Mouse (Mus musculus): Measurements from ENCODE around the gene Foxl1.

The Foxl1 gene

DNA sequence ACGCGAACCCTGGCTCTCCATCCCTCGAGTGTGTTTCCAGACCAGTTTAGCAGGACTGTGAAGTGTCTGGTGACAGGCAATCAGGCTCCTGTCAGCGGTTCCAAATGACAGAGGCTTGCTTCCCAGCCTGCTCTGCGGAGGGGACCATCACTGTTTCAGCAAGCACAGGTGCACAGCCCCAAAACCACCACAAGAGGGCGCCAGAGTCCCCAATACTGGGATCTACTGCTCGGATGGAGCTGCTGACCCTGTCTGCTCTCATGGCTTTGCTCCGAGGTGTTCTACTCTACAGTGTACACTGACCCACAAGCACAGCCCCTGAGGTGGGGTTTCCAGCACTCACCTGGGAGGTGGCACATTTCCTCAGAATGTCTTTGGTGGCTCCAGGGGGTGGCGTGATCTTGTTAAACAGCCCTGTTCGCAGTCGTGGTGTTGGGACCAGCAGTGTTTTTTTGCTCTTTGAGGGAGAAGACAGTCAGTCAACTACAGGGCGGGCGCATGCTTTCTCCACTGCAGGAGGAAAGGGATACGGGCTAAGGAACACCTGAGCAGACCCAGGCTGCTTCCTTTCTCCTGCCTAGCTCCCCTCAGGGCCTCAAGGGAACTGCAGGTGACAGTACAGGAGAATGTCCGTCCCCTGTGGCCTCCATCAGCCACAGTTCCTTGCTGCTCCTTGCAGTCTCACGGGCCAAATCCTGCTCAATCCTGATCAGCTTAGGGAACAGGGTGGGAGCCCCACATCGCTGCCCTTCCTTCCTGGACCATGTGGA is 23.5 kb upstream of the Foxl1 start:
- DNase-seq = peak; percentile 72

DNA sequence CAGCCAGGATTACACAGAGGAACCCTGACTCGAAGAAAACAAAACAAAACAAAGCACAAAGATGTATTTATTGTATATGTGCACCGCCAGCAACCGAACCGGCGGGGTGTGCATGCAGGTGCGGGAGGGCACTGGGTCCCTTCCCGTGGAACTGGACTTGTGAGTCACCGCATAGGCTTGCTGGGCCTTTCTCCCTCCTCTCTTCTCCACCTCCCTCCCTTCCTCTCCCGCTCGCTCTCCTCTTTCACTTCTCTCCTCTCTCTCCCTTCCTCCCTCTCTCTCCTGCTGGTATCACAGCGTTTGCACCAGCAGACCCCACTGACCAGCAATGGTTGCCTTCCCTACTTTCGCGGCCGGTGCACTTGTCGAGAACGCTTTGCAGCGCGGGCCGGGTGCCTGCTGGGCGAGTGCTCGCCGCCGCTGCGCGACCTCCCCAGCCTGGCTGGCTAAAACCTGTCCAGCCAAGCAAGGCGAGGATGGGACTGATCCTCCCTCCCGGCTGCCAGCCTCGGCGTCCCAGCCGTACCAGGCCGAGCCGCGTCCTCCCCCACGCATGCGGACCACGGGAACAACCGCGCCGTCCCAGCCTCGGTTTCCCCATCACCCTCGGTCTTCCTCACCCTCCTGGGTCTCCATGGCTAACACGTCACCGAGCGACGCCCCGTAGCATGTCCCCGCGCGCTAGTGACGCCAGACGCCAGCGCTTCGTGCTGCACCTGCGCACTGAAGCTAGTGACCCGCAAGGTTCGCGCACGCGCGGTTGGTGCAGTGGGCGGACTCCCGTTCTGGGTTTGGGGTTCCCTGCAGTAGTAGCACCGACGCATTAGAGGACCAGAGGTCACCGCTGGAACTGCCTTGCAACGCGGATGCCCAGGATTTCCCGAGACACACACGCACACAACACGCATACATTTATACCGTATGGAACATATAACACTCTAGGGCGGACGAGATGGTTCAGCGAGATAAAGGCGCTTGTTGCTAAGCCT is 19.8 kb upstream of the Foxl1 start, which contains the start of gene Mthfsd:
Mthfsd (minus strand) TSS at position 725 of the 989 bp plus-strand sequence.
- peak; percentile 98 for DNase-seq

DNA sequence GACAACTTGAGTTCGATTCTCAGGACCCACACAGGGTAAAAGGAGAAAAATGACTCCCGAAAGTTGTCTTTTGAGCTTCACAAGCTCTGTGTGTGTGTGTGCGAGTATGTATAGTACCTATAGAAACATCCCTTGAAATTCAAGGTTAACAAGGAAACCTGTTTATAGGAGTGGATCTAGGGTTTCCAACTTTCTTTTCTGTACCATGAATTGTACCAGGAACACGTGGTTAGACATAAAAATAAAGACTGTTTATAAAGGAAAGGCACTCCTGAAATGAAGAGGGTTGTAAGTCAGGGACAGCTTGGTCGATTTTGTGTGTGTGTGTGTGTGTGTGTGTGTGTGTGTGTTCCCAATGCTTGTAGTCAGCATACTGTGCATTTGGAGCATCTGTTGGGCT is 19.1 kb upstream of the Foxl1 start:
- no peak for DNase-seq

DNA sequence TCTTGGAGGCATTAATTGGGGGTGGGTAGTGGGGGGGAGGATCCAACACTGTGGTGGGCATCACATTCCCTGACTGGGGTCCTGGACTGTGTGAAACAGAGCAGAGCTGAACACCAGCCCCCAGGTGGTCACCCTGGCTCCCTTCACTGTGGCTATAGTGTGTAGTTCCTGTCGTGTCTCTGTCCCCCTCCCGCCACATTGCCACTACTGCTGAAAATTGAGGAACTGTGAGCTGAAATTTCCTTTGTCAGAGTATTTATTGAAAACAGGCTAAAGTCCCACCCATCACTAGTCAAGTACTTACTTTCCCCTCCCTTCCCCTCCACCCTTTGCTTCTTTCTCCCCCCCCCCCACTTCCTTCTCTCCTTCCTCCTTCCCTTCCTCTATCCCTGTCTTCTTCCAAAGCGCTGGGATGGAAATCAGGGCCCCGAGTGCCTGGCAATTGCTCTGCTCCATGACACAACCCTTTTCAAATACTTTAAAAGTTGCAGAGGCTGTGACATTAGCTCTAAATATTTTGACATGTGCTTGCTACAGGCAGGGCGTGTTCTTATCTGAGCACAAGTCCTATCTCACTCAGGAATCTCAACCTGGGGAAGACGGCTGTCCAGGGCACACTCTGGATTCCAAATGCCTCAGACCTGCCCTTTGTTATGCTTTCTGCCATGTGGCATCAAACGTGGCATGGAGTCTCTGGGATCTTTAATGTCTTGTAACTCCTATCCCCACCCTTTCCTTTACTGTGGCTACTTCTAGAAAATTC is 16.4 kb upstream of the Foxl1 start:
- no peak for DNase-seq

DNA sequence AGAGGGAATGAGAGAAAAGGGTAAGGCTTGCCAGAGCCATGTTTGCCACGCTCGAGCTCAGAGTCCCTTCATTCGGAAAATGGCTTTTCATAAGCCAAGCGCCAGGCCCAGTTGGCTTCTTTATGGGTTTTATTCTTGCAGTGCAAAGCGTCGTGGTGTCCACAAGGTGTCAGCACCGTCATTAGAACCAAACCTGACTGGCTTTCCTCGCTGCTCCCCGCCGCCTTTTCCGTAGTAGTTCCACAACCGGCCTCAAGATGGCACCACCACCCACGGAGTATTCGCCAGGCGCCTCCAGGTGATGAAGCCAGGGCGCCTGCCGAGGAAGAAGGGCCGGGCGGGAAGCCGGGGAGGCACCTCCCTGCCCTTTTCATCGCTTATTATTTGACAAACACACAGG is 14.5 kb upstream of the Foxl1 start:
- DNase-seq = peak; percentile 97

DNA sequence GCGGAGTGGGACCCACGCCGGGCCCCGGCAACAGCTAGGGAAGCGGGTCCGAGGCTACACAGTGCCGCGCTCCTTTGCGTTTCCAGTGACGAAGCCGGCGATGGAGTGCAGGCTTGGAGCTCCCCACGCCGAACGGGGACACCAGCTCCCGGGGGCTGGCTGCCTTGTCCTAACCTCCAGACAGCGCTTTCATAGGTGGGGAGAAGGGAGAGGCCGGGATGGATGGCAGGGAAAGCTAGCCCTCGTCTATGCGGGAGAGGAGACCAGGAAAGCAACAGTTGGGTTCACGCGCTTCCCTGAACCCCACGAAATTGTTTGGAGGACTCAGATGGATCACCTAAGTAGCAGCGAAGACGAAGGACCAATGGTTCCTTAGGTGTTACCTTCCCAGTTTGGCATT is 12.6 kb upstream of the Foxl1 start:
- no peak for DNase-seq

DNA sequence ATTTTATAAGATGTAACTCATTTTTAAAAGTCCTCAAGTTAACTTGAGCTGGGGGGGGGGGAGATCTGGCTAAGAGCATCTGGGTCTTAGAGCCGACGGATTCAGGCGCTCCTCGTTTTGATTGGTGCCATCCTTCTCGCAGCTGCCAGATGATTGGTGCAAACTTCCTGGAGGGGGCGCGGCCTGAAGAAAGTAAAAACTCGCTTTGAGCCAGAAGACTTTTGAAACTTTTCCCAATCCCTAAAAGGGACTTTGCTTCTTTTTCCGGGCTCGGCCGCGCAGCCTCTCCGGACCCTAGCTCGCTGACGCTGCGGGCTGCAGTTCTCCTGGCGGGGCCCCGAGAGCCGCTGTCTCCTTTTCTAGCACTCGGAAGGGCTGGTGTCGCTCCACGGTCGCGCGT is 11.8 kb upstream of the Foxl1 start, which contains the start of gene Foxc2:
Foxc2 (plus strand) TSS at position 224 of the 400 bp plus-strand sequence.
- peak; percentile 73 for DNase-seq

DNA sequence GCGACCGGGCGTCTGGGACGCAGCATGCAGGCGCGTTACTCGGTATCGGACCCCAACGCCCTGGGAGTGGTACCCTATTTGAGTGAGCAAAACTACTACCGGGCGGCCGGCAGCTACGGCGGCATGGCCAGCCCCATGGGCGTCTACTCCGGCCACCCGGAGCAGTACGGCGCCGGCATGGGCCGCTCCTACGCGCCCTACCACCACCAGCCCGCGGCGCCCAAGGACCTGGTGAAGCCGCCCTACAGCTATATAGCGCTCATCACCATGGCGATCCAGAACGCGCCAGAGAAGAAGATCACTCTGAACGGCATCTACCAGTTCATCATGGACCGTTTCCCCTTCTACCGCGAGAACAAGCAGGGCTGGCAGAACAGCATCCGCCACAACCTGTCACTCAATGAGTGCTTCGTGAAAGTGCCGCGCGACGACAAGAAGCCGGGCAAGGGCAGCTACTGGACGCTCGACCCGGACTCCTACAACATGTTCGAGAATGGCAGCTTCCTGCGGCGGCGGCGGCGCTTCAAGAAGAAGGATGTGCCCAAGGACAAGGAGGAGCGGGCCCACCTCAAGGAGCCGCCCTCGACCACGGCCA is 11.1 kb upstream of the Foxl1 start:
- DNase-seq = no peak

DNA sequence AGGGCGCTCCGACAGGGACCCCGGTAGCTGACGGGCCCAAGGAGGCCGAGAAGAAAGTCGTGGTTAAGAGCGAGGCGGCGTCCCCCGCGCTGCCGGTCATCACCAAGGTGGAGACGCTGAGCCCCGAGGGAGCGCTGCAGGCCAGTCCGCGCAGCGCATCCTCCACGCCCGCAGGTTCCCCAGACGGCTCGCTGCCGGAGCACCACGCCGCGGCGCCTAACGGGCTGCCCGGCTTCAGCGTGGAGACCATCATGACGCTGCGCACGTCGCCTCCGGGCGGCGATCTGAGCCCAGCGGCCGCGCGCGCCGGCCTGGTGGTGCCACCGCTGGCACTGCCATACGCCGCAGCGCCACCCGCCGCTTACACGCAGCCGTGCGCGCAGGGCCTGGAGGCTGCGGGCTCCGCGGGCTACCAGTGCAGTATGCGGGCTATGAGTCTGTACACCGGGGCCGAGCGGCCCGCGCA is 10.5 kb upstream of the Foxl1 start:
- DNase-seq = no peak

DNA sequence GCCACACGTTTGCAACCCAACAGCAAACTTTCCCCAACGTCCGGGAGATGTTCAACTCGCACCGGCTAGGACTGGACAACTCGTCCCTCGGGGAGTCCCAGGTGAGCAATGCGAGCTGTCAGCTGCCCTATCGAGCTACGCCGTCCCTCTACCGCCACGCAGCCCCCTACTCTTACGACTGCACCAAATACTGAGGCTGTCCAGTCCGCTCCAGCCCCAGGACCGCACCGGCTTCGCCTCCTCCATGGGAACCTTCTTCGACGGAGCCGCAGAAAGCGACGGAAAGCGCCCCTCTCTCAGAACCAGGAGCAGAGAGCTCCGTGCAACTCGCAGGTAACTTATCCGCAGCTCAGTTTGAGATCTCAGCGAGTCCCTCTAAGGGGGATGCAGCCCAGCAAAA is 9.8 kb upstream of the Foxl1 start:
- DNase-seq = no peak

DNA sequence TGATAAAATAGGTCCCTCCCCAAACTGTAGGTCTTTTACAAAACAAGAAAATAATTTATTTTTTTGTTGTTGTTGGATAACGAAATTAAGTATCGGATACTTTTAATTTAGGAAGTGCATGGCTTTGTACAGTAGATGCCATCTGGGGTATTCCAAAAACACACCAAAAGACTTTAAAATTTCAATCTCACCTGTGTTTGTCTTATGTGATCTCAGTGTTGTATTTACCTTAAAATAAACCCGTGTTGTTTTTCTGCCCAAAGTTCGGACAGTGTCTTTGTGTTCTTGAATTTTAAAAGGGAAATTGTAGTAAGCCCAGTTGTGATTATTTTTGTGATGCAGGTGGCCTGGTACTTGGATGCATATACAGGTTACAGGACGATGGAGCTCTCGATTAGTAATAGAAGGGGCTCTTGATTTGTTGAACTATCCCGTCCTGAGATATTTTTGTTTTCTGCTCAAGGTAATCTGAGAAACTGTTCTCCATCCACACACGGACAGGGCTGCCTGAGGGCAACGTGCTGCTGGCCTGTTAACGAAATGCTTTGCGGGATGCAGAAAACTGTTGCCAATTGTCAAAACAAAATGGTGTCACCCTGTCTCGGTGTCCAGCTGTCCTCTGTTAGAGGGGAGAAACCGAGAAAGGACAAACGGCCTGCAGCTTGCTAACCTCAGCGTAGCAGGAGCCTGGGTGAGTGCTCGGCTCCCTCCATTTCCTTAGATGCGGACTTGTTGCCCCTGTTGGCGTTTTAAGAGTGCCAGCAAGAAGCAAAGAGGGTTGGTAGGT is 8.9 kb upstream of the Foxl1 start:
- DNase-seq = no peak

DNA sequence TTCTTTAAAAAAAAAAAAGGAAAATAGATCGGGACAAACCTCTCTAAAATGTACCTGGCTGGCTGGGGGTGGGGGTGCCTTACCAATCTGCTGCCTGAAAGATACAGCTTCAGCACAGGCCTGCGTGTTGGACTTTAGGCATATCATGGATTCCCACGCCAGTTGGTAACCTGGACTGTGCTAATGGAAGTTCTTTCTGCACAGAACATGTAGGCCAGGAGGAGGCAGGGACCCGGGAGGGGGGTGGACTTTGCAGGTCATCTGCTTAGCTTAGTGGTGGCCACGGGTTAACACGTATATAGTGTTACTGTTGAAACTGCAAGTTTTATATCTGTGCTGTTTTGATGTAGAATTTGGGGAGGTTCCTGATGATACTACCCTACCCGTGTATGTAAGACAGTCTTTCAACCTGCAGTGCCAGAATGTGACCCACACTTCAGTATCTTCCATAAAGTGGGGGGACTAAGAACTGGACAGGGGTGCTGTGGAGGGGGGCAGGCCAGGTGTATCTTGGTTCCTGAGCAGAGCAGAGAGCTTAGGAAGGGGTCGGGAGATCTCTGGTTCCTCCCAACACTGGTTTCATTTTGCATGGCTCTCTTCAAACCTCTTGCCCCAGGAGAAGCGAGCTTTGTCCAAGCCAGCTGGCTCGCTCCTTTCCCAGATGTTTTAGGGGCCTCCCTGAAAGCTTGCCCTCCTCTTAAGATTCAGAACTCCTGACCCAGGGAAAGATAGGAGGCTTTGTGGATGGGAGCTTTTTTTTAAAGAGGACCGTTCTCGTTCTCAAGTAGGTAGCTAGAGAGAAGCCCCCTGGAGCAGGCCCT is 7.9 kb upstream of the Foxl1 start:
- DNase-seq = no peak

DNA sequence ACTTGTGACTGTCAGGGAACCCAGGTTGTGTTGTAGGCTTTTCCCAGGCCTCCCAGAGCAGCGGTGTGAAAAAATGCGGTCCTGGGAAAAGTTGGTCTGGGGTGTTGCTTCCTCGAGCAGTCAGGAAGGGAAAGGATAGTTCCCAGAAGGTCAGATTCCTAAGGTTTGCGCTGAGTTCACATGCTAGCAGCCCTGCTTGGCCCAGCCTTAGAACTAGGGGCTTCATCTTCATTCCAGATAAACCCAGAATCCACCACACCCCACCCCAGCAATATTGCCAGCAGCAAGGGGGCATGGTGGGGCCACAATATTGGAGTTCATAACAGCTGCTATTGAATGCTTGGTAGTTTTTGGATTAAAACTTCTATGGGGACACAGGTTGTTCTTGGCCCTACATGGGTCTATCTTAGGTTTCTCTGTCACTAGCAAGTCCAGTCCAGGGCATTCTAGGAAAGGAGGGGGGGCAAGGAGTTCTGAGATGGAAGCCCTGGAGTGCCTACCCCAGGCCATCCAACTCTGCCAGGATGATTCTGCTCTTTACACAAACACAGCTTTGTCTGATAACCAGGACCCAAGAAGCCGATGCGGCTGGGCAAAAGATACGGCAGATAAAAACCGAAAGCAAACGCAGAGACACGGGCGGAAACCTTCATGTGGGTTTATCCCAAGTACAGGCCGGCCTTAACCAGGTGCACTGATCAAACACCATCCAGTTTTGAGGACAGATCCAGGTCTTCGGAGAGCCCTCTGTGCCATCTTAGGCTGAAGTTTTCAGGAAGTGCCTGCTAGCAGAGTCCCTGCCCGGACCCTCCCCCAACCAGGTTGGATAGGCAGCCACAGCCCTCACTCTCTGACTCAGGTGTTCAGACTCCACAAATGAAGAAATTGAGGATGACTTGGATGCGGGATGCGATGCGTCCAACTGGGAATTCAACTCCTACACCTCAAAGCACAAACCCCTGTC is 7.0 kb upstream of the Foxl1 start:
- DNase-seq = no peak

DNA sequence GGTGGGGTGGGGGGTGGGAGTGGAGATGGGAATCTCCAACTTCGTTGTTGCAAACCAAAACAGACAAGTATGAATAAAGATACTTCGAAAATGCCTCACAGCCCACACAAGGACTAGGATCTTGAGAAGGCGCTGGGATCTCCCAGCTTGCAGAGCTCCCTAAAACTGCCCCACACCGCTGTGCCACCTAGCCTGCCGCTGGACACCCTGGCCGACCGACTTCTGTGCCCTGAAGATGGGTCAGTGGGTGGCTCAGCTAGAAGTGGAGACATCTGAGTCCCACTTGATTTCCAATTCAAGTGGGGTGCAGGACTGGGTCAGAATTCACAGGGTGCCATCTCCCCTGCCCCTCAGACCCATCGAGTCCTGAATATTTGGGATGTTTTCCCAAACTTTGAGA is 6.0 kb upstream of the Foxl1 start:
- DNase-seq = no peak

DNA sequence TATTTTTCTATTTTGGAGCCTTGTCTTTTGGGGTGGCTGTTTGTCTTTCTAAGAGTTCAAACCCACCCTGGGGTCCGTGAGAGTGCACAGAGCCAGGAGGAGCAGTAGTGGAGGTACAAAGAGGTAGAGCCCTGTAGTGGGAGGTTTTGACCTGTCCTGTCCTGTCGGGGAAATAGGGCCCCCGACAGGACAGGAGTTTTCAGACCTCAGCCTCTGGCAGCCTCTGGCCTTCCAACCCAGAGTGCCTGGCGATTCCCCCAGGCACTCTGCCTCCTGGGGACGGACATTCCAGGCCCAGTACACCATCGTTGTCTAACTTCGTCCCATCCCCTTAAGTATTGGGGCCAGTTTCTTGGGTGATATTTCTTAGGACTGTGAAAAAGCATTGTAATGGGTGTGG is 5.4 kb upstream of the Foxl1 start:
- no peak for DNase-seq

DNA sequence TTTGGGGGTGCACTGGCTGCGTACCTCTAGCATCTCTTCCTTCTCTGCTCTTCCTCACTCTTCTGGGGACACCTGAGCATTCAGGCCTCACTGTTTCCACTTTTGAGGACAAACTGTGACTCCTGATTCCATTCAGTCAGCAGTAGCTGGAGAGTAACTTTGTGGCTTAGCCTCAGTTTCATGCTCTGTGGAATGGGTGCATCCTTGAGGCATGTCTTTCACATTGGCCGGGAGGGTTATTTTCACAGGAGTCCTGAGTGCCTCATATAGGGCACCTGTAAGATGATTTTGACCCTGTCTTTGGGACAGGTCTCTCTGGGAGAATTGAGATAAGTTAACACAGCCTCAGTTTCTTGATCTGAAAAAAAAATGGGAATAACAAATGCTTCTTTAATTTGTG is 4.6 kb upstream of the Foxl1 start:
- DNase-seq = no peak

DNA sequence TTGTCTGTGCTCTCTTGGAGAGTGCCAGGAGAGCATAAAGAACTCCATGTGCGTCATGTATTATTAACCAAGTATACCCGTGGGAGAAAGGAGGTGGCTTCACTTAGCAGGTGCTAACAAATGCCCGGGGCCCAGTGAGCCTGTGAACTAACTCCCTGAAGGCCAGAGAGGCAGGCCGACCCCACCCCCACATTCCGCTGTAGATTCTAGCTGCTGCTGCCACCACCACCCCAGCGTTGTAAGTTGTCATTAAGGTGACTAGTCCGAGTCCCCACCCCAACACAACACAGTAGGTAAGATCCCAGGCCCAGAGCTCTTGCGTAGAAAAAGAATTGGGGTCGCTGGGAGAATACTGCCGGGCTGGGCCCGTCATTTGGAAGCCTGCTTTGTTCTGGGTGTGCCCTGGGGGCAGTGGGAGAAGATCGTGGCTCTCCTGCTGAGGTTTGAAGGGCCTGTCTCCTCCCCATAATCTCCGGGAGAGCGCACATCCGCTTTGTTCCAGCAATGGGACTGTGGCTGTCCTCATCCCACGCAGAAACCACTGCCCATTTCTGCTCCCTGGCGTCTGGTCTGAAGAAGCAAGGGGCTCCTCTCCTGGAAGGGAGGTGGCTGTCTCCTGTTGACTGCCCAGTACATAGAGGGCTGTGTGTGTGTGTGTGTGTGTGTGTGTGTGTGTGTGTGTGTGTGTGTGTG is 3.0 kb upstream of the Foxl1 start:
- DNase-seq = no peak

DNA sequence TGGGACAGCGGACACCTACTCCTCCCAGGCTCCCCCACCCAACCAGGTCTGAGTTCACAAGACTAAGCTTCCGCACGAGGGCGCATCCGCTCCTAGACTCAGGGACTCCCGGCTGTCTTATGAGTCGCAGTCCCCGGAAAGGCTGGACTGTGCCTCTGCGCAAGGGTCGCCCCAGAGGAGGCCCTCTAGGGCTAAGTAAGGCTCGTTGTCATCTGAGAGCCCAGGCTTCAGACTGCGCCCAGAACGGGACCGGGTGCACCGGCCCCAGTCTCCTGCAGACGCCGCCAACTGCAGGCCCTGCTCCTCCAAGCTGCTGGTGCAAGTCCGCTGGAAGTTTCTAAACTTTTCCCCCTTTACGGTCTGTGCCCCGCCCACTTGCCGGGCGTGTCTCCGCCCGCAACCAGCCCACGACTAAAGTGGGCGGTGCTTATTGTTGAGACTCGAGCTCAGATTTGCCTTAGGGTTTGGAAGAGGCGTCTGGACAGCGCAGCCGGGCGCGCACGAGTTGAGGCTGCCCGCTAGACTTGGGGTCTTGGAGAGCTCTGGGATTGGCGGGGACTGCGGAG is 2.3 kb upstream of the Foxl1 start:
- DNase-seq = peak; percentile 25

DNA sequence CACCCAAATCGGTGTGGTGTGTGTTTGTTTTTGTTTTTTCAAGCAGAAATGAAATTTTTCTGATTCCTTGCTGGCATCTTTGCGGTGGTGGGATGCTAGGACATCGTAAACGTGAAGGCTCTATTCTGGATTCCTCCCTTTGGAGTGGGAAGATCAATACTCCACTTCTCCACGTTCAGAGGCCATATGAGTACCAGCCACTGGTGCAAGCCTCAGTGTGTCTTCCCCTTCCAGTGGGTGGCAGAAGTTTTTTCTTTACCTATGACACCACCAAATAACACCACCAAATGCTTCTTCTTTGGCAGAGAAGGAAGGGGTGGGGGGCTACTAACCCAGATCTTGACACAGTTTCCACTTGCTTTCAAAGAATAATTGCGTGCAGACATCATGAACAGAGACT is 1.5 kb upstream of the Foxl1 start:
- no peak for DNase-seq

Data from thymus, postnatal 25 days (tissue).